Mouse (Mus musculus) embryonic facial prominence, embryonic 12.5 days (tissue): ENCODE data around the gene Atp8b4. TPM values are rescaled to one million over a fixed set of nuclear protein-coding genes. Genes with fewer than 3 reads are reported as not detected.

Source experiments
- ATAC-seq: fragments of 200-750 bp; cut with Nextera tagmentation; 2 replicates; pipeline ENCODE4 v1.8.0; 2017; ENCODE audit not compliant: insufficient number of reproducible peaks, insufficient read depth, low FRiP score, low TSS enrichment
- H3K27ac ChIP-seq: fragments of 300-500 bp; sonication (generic); 2 replicates; pipeline ENCODE4 v1.5.1; 2016; ENCODE audit warnings: mild to moderate bottlenecking
- H3K27me3 ChIP-seq: fragments of 300-500 bp; sonication (generic); 2 replicates; pipeline ENCODE4 v1.6.1; 2016; ENCODE audit warnings: mild to moderate bottlenecking, moderate library complexity
- H3K36me3 ChIP-seq: fragments of 300-500 bp; sonication (generic); 2 replicates; pipeline ENCODE4 v1.6.1; 2016; ENCODE audit warnings: mild to moderate bottlenecking
- H3K4me1 ChIP-seq: fragments of 300-500 bp; sonication (generic); 2 replicates; pipeline ENCODE4 v1.6.1; 2016
- H3K4me2 ChIP-seq: fragments of 300-500 bp; sonication (generic); replicated peaks from 2 replicates; pipeline ENCODE4 v1.6.1; 2016; ENCODE audit warnings: mild to moderate bottlenecking, moderate library complexity
- H3K4me3 ChIP-seq: fragments of 300-500 bp; sonication (generic); 2 replicates; pipeline ENCODE4 v1.5.1; 2016; ENCODE audit warnings: mild to moderate bottlenecking
- H3K9ac ChIP-seq: fragments of 300-500 bp; sonication (generic); 2 replicates; pipeline ENCODE4 v1.6.1; 2016; ENCODE audit warnings: mild to moderate bottlenecking, moderate library complexity
- H3K9me3 ChIP-seq: fragments of 300-500 bp; sonication (generic); 2 replicates; pipeline ENCODE4 v1.6.1; 2016; ENCODE audit warnings: mild to moderate bottlenecking, moderate library complexity
- WGBS: fragments of 180-500 bp; shearing (Covaris S2); methylation state at CpG from one replicate; pipeline ENCODE4 v1.1.7; 2016; 5-methylcytosine and 5-hydroxymethylcytosine counted together
- polyA plus RNA-seq: library from polyadenylated mRNA; unstranded; fragments of >200 nt; fragmentation: Nextera tagmentation; extraction: Ambion mirVana; gene quantifications from 2 replicates; pipeline ENCODE4 v1.2.1, GENCODE M21; 2016

The Atp8b4 gene
- polyA plus RNA-seq, 1 experiment from 2014 or later, result 2.6 TPM

DNA sequence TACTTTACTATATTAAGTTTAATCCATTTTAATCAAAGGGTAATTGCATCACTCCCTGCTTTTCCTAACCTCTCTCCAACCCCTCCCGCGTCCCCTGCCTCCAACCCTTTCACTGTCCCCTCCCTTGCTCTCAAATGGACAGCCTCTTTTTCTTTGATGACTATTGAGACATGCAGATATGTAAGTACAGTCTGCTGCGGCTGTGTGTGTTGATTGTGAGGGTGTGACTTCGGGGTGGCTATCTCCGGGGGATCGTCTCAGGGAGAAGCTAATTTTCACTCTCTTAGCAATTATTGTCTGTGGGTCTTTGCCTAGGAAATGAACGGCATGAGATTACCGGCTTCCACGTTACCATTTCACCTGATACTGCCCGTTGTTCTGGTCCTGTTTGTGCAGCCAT, 21.0 kb upstream of the Atp8b4 start:
- Histone ChIP-seq H3K9me3 (no peaks in the 10 kb centered on the region), H3K4me1 (no peaks in the 10 kb centered on the region), H3K27ac (no peak overlapping the region), H3K9ac (no peak overlapping the region), H3K4me2 (no peak overlapping the region), H3K4me3 (no peak overlapping the region), H3K36me3 (no peaks in the 10 kb centered on the region), H3K27me3 (no peaks in the 10 kb centered on the region)
- ATAC-seq, result no peak
- WGBS, result 77% methylated on average over 10 of the region's 10 CpGs

DNA sequence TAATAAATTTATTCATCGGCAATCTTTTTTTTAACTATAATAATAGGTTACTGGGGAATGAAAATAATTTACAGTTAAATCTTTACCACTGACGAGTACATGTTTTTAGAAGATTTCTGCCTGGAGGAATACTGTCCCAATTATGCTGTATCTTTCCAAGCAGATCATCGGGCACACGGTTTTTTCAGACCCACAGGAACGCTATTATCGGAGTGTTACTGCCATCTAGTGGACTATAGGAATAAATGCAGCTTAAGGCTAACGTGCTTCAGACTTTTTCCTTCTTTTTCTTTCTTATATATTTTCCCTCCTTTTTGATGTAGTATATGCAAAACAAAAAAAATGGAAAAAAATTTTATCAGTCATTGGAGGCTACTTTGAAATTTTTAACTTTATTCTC, 20.4 kb upstream of the Atp8b4 start:
- H3K9me3 ChIP-seq, result no peaks in the 10 kb centered on the region
- H3K4me2 ChIP-seq, result no peak overlapping the region
- H3K4me3 ChIP-seq, result no peak overlapping the region
- no peak overlapping the region for H3K27ac ChIP-seq
- no peak for ATAC-seq
- no peaks in the 10 kb centered on the region for H3K36me3 ChIP-seq
- no peaks in the 10 kb centered on the region for H3K27me3 ChIP-seq
- 14% methylated on average over 7 of the region's 7 CpGs for WGBS
- H3K4me1 ChIP-seq, result no peaks in the 10 kb centered on the region
- H3K9ac ChIP-seq, result no peak overlapping the region

DNA sequence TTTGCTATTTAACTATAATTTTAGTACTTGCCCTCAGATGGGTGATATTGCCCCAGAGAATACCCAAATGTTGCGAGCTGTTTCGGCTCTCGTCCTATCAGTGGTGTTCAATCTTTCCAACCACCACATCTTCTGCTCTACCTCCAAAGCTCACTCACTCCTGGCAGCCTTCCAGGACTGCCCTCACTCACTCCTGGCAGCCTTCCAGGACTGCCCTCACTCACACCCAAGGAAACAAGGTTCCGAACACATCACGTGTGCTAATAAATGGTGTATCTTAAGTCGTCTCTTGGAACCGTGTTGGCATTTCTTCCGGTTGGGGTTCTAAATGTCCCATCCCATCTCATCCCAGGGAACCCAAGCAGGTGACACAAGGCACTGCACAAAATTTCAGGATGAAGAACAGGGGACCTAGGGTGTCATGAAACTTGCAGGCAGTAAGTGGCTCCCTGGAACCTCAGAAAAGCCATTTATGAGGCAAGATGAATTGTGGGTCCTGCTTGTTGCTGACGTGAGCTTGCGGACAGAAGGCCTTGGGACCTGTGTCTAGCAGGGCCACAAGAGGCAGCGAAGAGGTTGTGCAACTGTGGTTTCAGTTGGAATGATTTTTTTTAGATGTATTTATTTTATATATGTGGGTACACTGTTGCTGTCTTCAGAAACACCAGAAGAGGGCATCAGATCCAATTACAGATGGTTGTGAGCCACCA, 19.6 kb upstream of the Atp8b4 start:
- no peak for ATAC-seq
- Histone ChIP-seq H3K9ac (no peak overlapping the region), H3K4me1 (no peaks in the 10 kb centered on the region), H3K4me2 (no peak overlapping the region), H3K4me3 (no peak overlapping the region), H3K27me3 (no peaks in the 10 kb centered on the region), H3K27ac (no peak overlapping the region), H3K9me3 (no peaks in the 10 kb centered on the region), H3K36me3 (no peaks in the 10 kb centered on the region)
- WGBS, result 89% methylated on average over 11 of the region's 11 CpGs

- H3K4me2 ChIP-seq, result no peak overlapping the region
- H3K27ac ChIP-seq, result no peak overlapping the region
- no peak overlapping the region for H3K4me3 ChIP-seq
- no peak overlapping the region for H3K9ac ChIP-seq
- no peaks in the 10 kb centered on the region for H3K4me1 ChIP-seq
- H3K9me3 ChIP-seq, result no peaks in the 10 kb centered on the region
- no peaks in the 10 kb centered on the region for H3K27me3 ChIP-seq
- 73% methylated on average over 6 of the region's 6 CpGs for WGBS
- no peaks in the 10 kb centered on the region for H3K36me3 ChIP-seq
- no peak for ATAC-seq
Measured at GRCm38 (mm10) chr2:126515069-126515826, 14.8 kb upstream of the Atp8b4 start.

DNA sequence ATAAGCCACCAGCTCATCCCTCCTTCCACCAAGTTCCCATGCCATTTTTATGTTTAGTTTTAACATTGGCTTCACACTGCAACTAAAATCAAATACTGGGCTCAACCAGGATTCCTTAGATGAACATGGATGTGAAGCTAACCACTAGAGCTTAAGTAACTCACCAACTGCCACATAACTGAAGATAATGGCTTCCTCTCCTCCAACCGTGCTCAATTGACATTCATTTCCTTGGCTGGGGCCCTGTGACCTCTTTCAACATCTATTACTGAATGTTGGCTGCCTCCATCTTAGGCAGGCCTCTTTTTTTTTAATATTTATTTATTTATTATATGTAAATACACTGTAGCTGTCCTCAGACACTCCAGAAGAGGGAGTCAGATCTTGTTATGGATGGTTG, 7.8 kb upstream of the Atp8b4 start:
- WGBS, result 60% methylated on average over 1 of the region's 1 CpGs
- H3K9ac ChIP-seq, result no peak overlapping the region
- no peak for ATAC-seq
- no peaks in the 10 kb centered on the region for H3K36me3 ChIP-seq
- no peak overlapping the region for H3K4me2 ChIP-seq
- no peak overlapping the region for H3K4me3 ChIP-seq
- no peaks in the 10 kb centered on the region for H3K9me3 ChIP-seq
- H3K27me3 ChIP-seq, result no peaks in the 10 kb centered on the region
- no peaks in the 10 kb centered on the region for H3K4me1 ChIP-seq
- H3K27ac ChIP-seq, result no peak overlapping the region

DNA sequence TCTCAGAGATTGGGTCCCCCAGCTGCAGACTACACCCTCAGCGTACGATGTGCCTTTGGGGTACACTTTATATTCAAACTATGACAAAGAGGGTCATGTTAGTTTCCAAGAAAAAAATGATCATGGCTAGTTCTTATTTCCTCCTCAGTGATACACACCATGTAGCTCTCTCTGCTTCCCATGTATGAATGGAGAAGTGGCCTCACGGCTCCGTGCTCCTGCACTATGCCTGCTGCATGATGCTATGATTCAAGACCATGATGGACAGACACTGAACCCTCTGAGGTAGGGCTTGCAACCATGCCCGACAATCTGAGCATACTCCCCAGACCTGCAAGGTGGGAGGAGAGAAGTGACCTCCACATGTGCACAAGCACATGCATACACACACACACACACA, 7.0 kb upstream of the Atp8b4 start:
- no peak overlapping the region for H3K4me2 ChIP-seq
- no peaks in the 10 kb centered on the region for H3K4me1 ChIP-seq
- no peaks in the 10 kb centered on the region for H3K27me3 ChIP-seq
- no peak for ATAC-seq
- H3K27ac ChIP-seq, result no peak overlapping the region
- H3K9ac ChIP-seq, result no peak overlapping the region
- no peak overlapping the region for H3K4me3 ChIP-seq
- WGBS, result 88% methylated on average over 5 of the region's 5 CpGs
- H3K9me3 ChIP-seq, result no peaks in the 10 kb centered on the region
- no peaks in the 10 kb centered on the region for H3K36me3 ChIP-seq

DNA sequence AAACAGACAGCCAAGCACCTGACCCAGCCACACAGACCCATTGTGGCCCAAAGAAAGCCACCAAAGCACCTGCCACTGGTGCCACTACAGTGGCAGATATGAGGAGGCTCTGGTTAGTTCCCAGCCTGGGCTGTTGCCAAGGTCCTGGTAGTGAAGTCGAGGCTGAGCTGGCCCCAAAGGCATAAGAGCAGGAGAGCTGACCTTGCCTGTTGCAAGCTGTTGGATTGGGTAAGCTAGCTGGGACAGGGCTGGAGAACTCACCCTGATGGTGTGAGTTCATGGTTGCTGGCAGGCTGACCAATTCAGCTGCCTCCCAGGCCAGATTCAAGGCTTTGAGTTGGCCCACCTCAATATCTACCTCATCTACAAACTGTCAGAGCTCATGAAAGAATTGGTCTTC, 4.7 kb upstream of the Atp8b4 start:
- Histone ChIP-seq H3K4me1 (no peaks in the 10 kb centered on the region), H3K27ac (no peak overlapping the region), H3K4me2 (no peak overlapping the region), H3K36me3 (no peaks in the 10 kb centered on the region), H3K4me3 (no peak overlapping the region), H3K9me3 (no peaks in the 10 kb centered on the region), H3K27me3 (no peaks in the 10 kb centered on the region), H3K9ac (no peak overlapping the region)
- no peak for ATAC-seq
- 80% methylated on average over 1 of the region's 1 CpGs for WGBS

GRCm38 (mm10) chr2:126499730-126500129, 744 bp downstream of the Atp8b4 start:
- Histone ChIP-seq H3K4me1 (no peaks in the 10 kb centered on the region), H3K4me3 (no peak overlapping the region), H3K27ac (no peak overlapping the region), H3K9me3 (no peaks in the 10 kb centered on the region), H3K9ac (no peak overlapping the region), H3K36me3 (no peaks in the 10 kb centered on the region), H3K4me2 (no peak overlapping the region), H3K27me3 (no peaks in the 10 kb centered on the region)
- 69% methylated on average over 8 of the region's 8 CpGs for WGBS
- no peak for ATAC-seq

GRCm38 (mm10) chr2:126498761-126499452, 1.6 kb downstream of the Atp8b4 start:
- Histone ChIP-seq H3K9me3 (no peaks in the 10 kb centered on the region), H3K4me1 (no peaks in the 10 kb centered on the region), H3K27me3 (no peaks in the 10 kb centered on the region), H3K27ac (no peak overlapping the region), H3K4me3 (no peak overlapping the region), H3K9ac (no peak overlapping the region), H3K36me3 (no peaks in the 10 kb centered on the region), H3K4me2 (no peak overlapping the region)
- WGBS, result 74% methylated on average over 11 of the region's 11 CpGs
- no peak for ATAC-seq

DNA sequence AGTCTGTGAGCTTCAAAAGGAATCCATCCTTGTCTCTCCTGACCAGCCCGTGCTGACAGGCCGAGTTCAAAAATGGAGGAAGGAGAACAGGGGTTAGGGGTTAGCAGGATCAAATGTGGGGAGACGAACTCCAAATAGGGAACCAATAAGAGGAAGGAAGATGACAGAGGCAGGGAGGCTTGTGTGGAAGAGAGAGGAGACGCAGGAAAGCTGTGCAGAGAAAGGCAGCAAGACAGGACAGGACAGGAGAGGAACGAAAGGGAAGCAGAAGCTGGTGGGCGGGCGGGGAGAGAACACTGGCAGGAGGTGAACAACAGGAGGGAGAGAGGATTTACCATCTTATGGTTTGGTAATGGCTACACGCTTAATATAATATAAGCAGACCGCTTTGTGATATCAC, 3.6 kb downstream of the Atp8b4 start:
- ATAC-seq, result no peak
- Histone ChIP-seq H3K27me3 (no peaks in the 10 kb centered on the region), H3K4me3 (no peak overlapping the region), H3K9ac (no peak overlapping the region), H3K27ac (no peak overlapping the region), H3K4me1 (no peaks in the 10 kb centered on the region), H3K36me3 (no peaks in the 10 kb centered on the region), H3K9me3 (no peaks in the 10 kb centered on the region), H3K4me2 (no peak overlapping the region)
- WGBS, result 83% methylated on average over 9 of the region's 9 CpGs

GRCm38 (mm10) chr2:126495832-126496695, 4.4 kb downstream of the Atp8b4 start:
- no peak overlapping the region for H3K4me2 ChIP-seq
- no peak overlapping the region for H3K4me3 ChIP-seq
- no peaks in the 10 kb centered on the region for H3K9me3 ChIP-seq
- H3K27ac ChIP-seq, result no peak overlapping the region
- H3K36me3 ChIP-seq, result no peaks in the 10 kb centered on the region
- H3K27me3 ChIP-seq, result no peaks in the 10 kb centered on the region
- no peak overlapping the region for H3K9ac ChIP-seq
- H3K4me1 ChIP-seq, result no peaks in the 10 kb centered on the region
- no peak for ATAC-seq
- WGBS, result 83% methylated on average over 14 of the region's 14 CpGs
